Mouse (Mus musculus) mature B cell (primary cell): ENCODE results near the gene Patl1.
"Not testable (repeated sequence)": the region's sequence is repeated elsewhere in the genome, so short reads cannot be mapped to it uniquely, and the experiment has no call there.

Source experiments
- in situ Hi-C: fragments of 300-500 bp; cut with MboI; formaldehyde crosslinking; loops from 2 replicates; pipeline ENCODE4 v1.14.3; 2019

Patl1 gene

GRCm38 (mm10) chr19:11912037-11912532 lies at the start of gene Patl1:
Patl1 (plus strand) TSS chr19:11912399.
- in situ Hi-C loops: no loop called here

DNA sequence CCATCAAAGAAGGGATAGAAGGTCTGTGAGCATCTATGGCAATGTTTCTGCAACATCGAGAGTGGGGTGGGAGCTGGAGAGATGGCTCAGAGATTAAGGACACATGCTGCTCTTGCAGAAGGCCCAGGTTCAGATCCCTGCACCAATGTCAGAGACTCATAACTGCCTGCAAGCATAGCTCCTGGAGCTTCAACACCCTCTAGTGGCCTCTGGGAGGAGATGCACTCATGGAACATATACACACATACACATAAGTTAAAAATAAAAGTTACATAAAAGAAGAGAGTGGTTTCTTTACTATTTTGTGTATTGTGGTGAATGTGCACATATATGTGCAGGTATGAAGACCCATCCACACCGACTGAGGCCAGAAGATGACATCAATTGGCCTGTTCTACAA lies 44.4 kb upstream of the Patl1 start:
- in situ Hi-C loops: no loop called here

DNA sequence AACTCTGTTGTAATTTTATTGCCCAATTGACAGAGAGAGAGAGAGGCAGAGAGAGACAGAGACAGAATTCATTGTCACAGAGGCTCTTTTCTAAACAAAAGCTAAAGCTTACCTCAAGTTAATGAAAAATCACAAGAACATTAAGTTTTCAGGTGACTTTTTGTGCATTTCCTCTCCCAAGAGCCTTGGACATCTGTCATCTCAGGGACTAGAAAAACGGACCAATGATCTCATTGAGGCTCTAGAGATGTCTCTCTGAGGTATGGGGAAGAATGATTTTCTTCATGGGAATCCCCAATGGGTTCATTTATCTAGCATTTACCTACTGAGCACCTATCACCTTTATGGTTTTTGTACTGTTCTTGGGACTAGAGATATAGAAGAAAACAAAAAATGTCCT lies 37.2 kb upstream of the Patl1 start, which contains the start of gene Olfr1419:
Gene Olfr1419 (minus strand): TSS at position 101 of the 400 bp plus-strand sequence.
- in situ Hi-C loops: no loop called here

DNA sequence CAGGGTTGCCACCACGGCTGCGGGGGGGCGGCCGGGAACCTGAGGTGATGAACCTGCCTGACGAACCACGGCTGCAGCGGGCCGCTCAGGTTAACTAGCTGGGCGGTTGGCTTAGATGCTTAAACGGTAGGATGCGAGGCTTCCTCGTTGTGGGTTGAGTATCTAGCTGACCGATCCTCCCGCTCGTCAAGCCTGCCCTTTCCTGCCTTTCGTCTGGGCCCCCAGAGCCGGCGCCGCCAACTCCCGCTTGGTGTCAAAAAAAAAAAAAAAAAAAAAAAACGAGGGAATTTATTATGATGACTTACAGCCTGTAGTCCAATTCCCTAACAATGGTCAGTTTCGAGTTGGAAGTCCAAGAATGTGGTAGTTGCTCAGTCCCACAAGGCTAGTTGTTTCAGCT lies 33.8 kb upstream of the Patl1 start:
- in situ Hi-C loops: not testable (repeated sequence)

GRCm38 (mm10) chr19:11886265-11886664 lies 25.9 kb upstream of the Patl1 start, which contains the start of gene Olfr1420:
Olfr1420 (plus strand) TSS chr19:11886565.
- in situ Hi-C loops: no loop called here

- in situ Hi-C loops: no loop called here
These were observed 1.2 kb upstream of the Patl1 start for GRCm38 (mm10) chr19:11911021-11911420.

GRCm38 (mm10) chr19:11911603-11912002 lies 596 bp upstream of the Patl1 start:
- in situ Hi-C loops: no loop called here

DNA sequence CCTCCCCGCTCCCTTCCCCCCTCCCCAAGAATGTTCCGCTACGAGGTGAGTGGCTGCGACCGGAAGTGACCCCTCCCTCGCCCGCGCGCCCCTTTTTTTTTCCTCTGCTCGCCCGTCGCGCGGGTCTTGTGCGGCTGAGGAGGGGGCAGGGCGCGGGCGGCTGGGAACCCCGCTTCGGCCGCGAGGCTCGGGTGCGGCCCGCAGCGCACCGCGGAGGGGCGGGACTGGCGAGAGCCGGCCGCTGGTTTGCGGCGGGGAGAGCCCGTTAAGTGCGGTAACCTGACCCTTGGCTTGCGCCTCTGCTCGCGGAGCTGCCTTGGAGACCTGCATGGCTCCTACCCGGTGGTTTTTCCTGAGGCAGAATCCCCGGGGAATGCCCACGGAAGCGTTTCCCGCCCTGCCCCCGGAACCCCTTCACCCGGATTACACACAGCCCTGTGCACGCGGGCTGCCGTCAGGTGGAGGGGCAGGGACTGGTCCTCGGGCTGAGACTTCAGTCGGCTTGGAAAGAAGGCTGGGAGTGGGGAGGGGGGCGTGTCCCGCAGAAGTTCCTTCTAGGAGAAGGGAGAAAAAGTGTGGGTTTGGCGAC lies 428 bp downstream of the Patl1 start:
- in situ Hi-C loops: no loop called here

- in situ Hi-C loops: no loop called here
These were observed 3.6 kb downstream of the Patl1 start for GRCm38 (mm10) chr19:11915804-11916203.

- in situ Hi-C loops: no loop called here
These were observed 9.9 kb downstream of the Patl1 start for GRCm38 (mm10) chr19:11922068-11922467.

DNA sequence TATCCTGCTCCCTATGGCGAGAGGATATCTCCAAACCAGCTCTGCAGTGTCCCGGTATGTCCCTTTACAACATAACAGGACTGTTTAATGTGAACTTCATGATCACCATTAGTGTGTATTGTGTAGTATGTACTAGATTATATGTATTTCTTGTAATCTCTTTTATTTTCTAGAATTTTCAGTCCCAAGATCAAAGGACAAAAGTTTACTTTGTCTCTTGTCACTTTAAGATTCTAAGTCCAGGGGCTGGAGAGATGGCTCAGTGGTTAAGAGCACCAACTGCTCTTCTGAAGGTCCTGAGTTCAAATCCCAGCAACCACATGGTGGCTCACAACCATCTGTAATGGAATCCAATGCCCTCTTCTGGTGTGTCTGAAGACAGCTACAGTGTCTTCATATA lies 10.3 kb downstream of the Patl1 start:
- in situ Hi-C loops: not testable (repeated sequence)

- in situ Hi-C loops: no loop called here
These were observed 14.2 kb downstream of the Patl1 start for GRCm38 (mm10) chr19:11926380-11926779.

DNA sequence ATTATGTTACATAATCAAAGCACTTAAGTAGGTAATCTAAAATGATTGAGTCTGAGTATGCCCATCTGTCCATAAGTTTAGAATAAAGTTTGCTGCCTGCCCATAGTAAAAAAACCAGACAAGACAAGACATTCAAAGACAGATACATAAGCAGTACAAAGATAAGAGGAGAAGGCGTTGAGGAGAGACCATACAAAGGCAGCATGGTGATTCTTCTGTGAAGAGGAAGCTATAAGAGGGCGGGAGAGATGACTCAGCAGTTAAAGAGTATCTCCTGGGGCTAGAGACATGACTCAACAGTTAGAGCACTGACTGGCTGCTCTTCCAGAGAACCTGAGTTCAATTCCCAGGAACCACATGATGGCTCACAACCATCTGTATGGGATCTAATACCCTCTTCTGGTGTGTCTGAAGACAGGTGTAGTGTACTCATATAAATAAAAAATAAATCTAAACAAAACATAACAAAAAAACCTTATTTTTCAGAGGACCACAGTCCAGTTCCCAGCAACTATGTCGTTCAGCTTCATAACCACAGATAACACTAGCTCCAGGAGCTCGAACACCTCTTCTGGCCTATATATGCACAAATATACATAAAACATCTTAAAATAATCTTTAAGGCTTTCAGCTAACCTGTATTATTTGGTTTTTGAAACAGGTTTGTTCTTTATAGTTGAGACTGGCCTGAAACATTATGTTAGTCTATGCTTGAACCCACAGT lies 16.0 kb downstream of the Patl1 start:
- in situ Hi-C loops: no loop called here

DNA sequence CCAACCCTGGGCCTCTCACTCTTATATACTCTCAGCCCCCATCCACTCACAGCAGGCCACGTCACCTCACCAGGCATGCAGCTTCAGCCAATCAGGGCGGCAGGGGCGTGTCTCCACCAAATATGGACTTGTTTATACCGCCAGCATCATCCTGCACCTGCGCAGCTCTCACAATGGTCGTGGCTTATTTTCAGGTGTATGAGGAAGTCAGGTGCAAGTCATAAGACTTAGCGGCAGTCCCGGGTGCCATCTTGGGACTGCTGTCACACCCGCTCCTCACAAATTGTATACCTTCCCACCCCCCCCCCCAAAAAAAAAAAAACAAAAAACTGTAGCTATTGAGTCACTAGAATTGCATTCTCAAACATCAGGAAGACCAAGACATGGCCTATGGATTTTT lies 34.3 kb downstream of the Patl1 start:
- in situ Hi-C loops: not testable (repeated sequence)

- in situ Hi-C loops: no loop called here
These were observed 37.7 kb downstream of the Patl1 start for GRCm38 (mm10) chr19:11949878-11950277.

- in situ Hi-C loops: no loop called here
These were observed 38.5 kb downstream of the Patl1 start for GRCm38 (mm10) chr19:11950747-11951146.

- in situ Hi-C loops: no loop called here
These were observed 42.0 kb downstream of the Patl1 start for GRCm38 (mm10) chr19:11954206-11954605.

GRCm38 (mm10) chr19:11956636-11957035 lies 44.4 kb downstream of the Patl1 start:
- in situ Hi-C loops: no loop called here

GRCm38 (mm10) chr19:11957396-11957795 lies 45.2 kb downstream of the Patl1 start:
- in situ Hi-C loops: no loop called here

- in situ Hi-C loops: no loop called here
These were observed 45.6 kb downstream of the Patl1 start for GRCm38 (mm10) chr19:11957846-11958245.

DNA sequence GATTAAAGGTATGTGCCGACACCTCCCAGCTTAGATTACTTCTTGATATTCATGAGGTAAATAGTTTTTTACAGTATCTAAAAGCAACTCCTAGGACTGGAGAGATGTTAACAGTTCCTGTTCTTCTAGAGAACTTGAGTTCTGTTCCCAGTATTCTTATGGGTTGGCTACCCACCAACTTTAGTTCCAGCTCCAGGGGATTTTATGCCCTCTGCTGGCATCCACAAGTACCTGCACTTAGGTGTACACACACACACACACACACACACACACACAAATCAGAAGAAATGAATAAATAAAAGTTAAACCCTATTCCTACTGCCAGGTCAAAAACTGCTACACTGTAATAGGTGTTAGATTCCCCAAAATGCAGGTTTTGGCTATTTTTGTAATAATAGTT lies 52.1 kb downstream of the Patl1 start:
- in situ Hi-C loops: no loop called here

- in situ Hi-C loops: no loop called here
These were observed 53.1 kb downstream of the Patl1 start, which contains the start of gene Osbp for GRCm38 (mm10) chr19:11965023-11965942. Osbp (plus strand) TSS chr19:11965941.
